Mouse (Mus musculus): ENCODE data around the gene Dcbld1. TPM values are rescaled to one million over a fixed set of nuclear protein-coding genes. Genes with fewer than 3 reads are reported as not detected.
"Not testable (repeated sequence)": the region's sequence is repeated elsewhere in the genome, so short reads cannot be mapped to it uniquely, and the experiment has no call there.

Dcbld1 gene
- polyA plus RNA-seq, 1 experiment from 2014 or later, result 15.8 TPM

- Histone ChIP-seq H3K4me3 (replicated peaks; ENCODE audit: low read depth, low read length) (no peak overlapping the region), H3K4me2 (ENCODE audit: low read length) (no peak overlapping the region), H3K36me3 (ENCODE audit: control insufficient read depth, insufficient read depth, low read length) (no peaks in the 10 kb centered on the region), H3K9ac (replicated peaks; ENCODE audit: low read length) (no peak overlapping the region), H3K27me3 (ENCODE audit: control insufficient read depth, insufficient read depth, low read length) (no peaks in the 10 kb centered on the region), H3K4me1 (ENCODE audit: control insufficient read depth, insufficient read depth, low read length) (no peaks in the 10 kb centered on the region), H3K27ac (replicated peaks; ENCODE audit: low read depth, low read length) (no peak overlapping the region), H3K9me3 (ENCODE audit: control insufficient read depth, low read length) (no peaks in the 10 kb centered on the region)
- ATAC-seq (ENCODE audit: low FRiP score, low TSS enrichment) (no peak), DNase-seq (no peak)
Observed at GRCm38 (mm10) chr10:52281337-52281736, 47.9 kb downstream of the Dcbld1 start.

- Histone ChIP-seq H3K9ac (replicated peaks; ENCODE audit: low read length) (no peak overlapping the region), H3K9me3 (ENCODE audit: control insufficient read depth, low read length) (no peaks in the 10 kb centered on the region), H3K4me2 (ENCODE audit: low read length) (no peak overlapping the region), H3K27me3 (ENCODE audit: control insufficient read depth, insufficient read depth, low read length) (no peaks in the 10 kb centered on the region), H3K36me3 (ENCODE audit: control insufficient read depth, insufficient read depth, low read length) (no peaks in the 10 kb centered on the region), H3K4me3 (replicated peaks; ENCODE audit: low read depth, low read length) (no peak overlapping the region), H3K27ac (replicated peaks; ENCODE audit: low read depth, low read length) (no peak overlapping the region), H3K4me1 (ENCODE audit: control insufficient read depth, insufficient read depth, low read length) (no peaks in the 10 kb centered on the region)
- 71% methylated on average over 8 of the region's 8 CpGs for WGBS
- ATAC-seq (ENCODE audit: low FRiP score, low TSS enrichment) (no peak), DNase-seq (no peak)
Observed at GRCm38 (mm10) chr10:52284578-52284977, 51.2 kb downstream of the Dcbld1 start.

- no peak overlapping the region for H3K9ac ChIP-seq (replicated peaks; ENCODE audit: low read length)
- H3K4me3 ChIP-seq (replicated peaks; ENCODE audit: low read depth, low read length), result no peak overlapping the region
- no peak overlapping the region for H3K4me2 ChIP-seq (ENCODE audit: low read length)
- DNase-seq, result peak; percentile 18
- 71% methylated on average over 5 of the region's 5 CpGs for WGBS
- no peak overlapping the region for H3K27ac ChIP-seq (replicated peaks; ENCODE audit: low read depth, low read length)
- no peaks in the 10 kb centered on the region for H3K9me3 ChIP-seq (ENCODE audit: control insufficient read depth, low read length)
- ATAC-seq (ENCODE audit: low FRiP score, low TSS enrichment), result no peak
- no peaks in the 10 kb centered on the region for H3K27me3 ChIP-seq (ENCODE audit: control insufficient read depth, insufficient read depth, low read length)
- no peaks in the 10 kb centered on the region for H3K36me3 ChIP-seq (ENCODE audit: control insufficient read depth, insufficient read depth, low read length)
- no peaks in the 10 kb centered on the region for H3K4me1 ChIP-seq (ENCODE audit: control insufficient read depth, insufficient read depth, low read length)
Observed at GRCm38 (mm10) chr10:52287852-52288533, 54.6 kb downstream of the Dcbld1 start.

- ATAC-seq (ENCODE audit: low FRiP score, low TSS enrichment), result no peak
- no peaks in the 10 kb centered on the region for H3K36me3 ChIP-seq (ENCODE audit: control insufficient read depth, insufficient read depth, low read length)
- no peak for DNase-seq
- no peaks in the 10 kb centered on the region for H3K9me3 ChIP-seq (ENCODE audit: control insufficient read depth, low read length)
- no peak overlapping the region for H3K27ac ChIP-seq (replicated peaks; ENCODE audit: low read depth, low read length)
- 95% methylated on average over 3 of the region's 3 CpGs for WGBS
- no peaks in the 10 kb centered on the region for H3K27me3 ChIP-seq (ENCODE audit: control insufficient read depth, insufficient read depth, low read length)
- H3K9ac ChIP-seq (replicated peaks; ENCODE audit: low read length), result no peak overlapping the region
- no peaks in the 10 kb centered on the region for H3K4me1 ChIP-seq (ENCODE audit: control insufficient read depth, insufficient read depth, low read length)
- no peak overlapping the region for H3K4me3 ChIP-seq (replicated peaks; ENCODE audit: low read depth, low read length)
- no peak overlapping the region for H3K4me2 ChIP-seq (ENCODE audit: low read length)
Observed at GRCm38 (mm10) chr10:52289261-52289660, 55.8 kb downstream of the Dcbld1 start.

- not testable (repeated sequence) for H3K4me1 ChIP-seq (ENCODE audit: control insufficient read depth, insufficient read depth, low read length); ATAC-seq (ENCODE audit: low FRiP score, low TSS enrichment)
- WGBS, result 65% methylated on average over 1 of the region's 1 CpGs
Observed at GRCm38 (mm10) chr10:52292391-52292790, 59.0 kb downstream of the Dcbld1 start.

GRCm38 (mm10) chr10:52293921-52294577 lies 60.6 kb downstream of the Dcbld1 start:
- H3K27ac ChIP-seq (replicated peaks; ENCODE audit: low read depth, low read length), result no peak overlapping the region
- no peaks in the 10 kb centered on the region for H3K9me3 ChIP-seq (ENCODE audit: control insufficient read depth, low read length)
- H3K4me1 ChIP-seq (ENCODE audit: control insufficient read depth, insufficient read depth, low read length), result no peaks in the 10 kb centered on the region
- no peak overlapping the region for H3K9ac ChIP-seq (replicated peaks; ENCODE audit: low read length)
- no peaks in the 10 kb centered on the region for H3K27me3 ChIP-seq (ENCODE audit: control insufficient read depth, insufficient read depth, low read length)
- ATAC-seq (ENCODE audit: low FRiP score, low TSS enrichment) (no peak), DNase-seq (no peak)
- H3K4me2 ChIP-seq (ENCODE audit: low read length), result no peak overlapping the region
- no peak overlapping the region for H3K4me3 ChIP-seq (replicated peaks; ENCODE audit: low read depth, low read length)
- H3K36me3 ChIP-seq (ENCODE audit: control insufficient read depth, insufficient read depth, low read length), result no peaks in the 10 kb centered on the region
- whole genome bisulfite sequencing, result 94% methylated on average over 4 of the region's 4 CpGs

More at GRCm38 (mm10) chr10:52292391-52292790, 59.0 kb downstream of the Dcbld1 start:
- H3K9me3 ChIP-seq (ENCODE audit: control insufficient read depth, low read length); H3K4me3 ChIP-seq (replicated peaks; ENCODE audit: low read depth, low read length); H3K27ac ChIP-seq (replicated peaks; ENCODE audit: low read depth, low read length); H3K4me2 ChIP-seq (ENCODE audit: low read length); H3K36me3 ChIP-seq (ENCODE audit: control insufficient read depth, insufficient read depth, low read length); DNase-seq; H3K27me3 ChIP-seq (ENCODE audit: control insufficient read depth, insufficient read depth, low read length); H3K9ac ChIP-seq (replicated peaks; ENCODE audit: low read length): not testable (repeated sequence)

- no peaks in the 10 kb centered on the region for H3K36me3 ChIP-seq (ENCODE audit: control insufficient read depth, insufficient read depth, low read length)
- DNase-seq (no peak), ATAC-seq (ENCODE audit: low FRiP score, low TSS enrichment) (no peak)
- no peaks in the 10 kb centered on the region for H3K27me3 ChIP-seq (ENCODE audit: control insufficient read depth, insufficient read depth, low read length)
- H3K4me2 ChIP-seq (ENCODE audit: low read length), result no peak overlapping the region
- 80% methylated on average over 2 of the region's 2 CpGs for WGBS
- H3K4me3 ChIP-seq (replicated peaks; ENCODE audit: low read depth, low read length), result no peak overlapping the region
- H3K9ac ChIP-seq (replicated peaks; ENCODE audit: low read length), result no peak overlapping the region
- no peaks in the 10 kb centered on the region for H3K9me3 ChIP-seq (ENCODE audit: control insufficient read depth, low read length)
- H3K4me1 ChIP-seq (ENCODE audit: control insufficient read depth, insufficient read depth, low read length), result no peaks in the 10 kb centered on the region
- no peak overlapping the region for H3K27ac ChIP-seq (replicated peaks; ENCODE audit: low read depth, low read length)
Observed at GRCm38 (mm10) chr10:52295934-52296333, 62.5 kb downstream of the Dcbld1 start.

GRCm38 (mm10) chr10:52298568-52298967 lies 65.1 kb downstream of the Dcbld1 start:
- H3K9ac ChIP-seq (replicated peaks; ENCODE audit: low read length); ATAC-seq (ENCODE audit: low FRiP score, low TSS enrichment); H3K4me3 ChIP-seq (replicated peaks; ENCODE audit: low read depth, low read length); H3K4me1 ChIP-seq (ENCODE audit: control insufficient read depth, insufficient read depth, low read length); H3K36me3 ChIP-seq (ENCODE audit: control insufficient read depth, insufficient read depth, low read length); DNase-seq; H3K27me3 ChIP-seq (ENCODE audit: control insufficient read depth, insufficient read depth, low read length); H3K4me2 ChIP-seq (ENCODE audit: low read length); H3K27ac ChIP-seq (replicated peaks; ENCODE audit: low read depth, low read length); H3K9me3 ChIP-seq (ENCODE audit: control insufficient read depth, low read length): not testable (repeated sequence)

GRCm38 (mm10) chr10:52301766-52302165 lies 68.3 kb downstream of the Dcbld1 start:
- no peaks in the 10 kb centered on the region for H3K9me3 ChIP-seq (ENCODE audit: control insufficient read depth, low read length)
- no peaks in the 10 kb centered on the region for H3K4me1 ChIP-seq (ENCODE audit: control insufficient read depth, insufficient read depth, low read length)
- WGBS, result 97% methylated on average over 4 of the region's 4 CpGs
- no peak for DNase-seq
- H3K27me3 ChIP-seq (ENCODE audit: control insufficient read depth, insufficient read depth, low read length), result no peaks in the 10 kb centered on the region
- no peak overlapping the region for H3K9ac ChIP-seq (replicated peaks; ENCODE audit: low read length)
- H3K36me3 ChIP-seq (ENCODE audit: control insufficient read depth, insufficient read depth, low read length), result no peaks in the 10 kb centered on the region
- ATAC-seq (ENCODE audit: low FRiP score, low TSS enrichment), result no peak
- H3K4me3 ChIP-seq (replicated peaks; ENCODE audit: low read depth, low read length), result no peak overlapping the region
- H3K4me2 ChIP-seq (ENCODE audit: low read length), result no peak overlapping the region
- H3K27ac ChIP-seq (replicated peaks; ENCODE audit: low read depth, low read length), result no peak overlapping the region

Measured in midbrain, embryonic 14.5 days (tissue).